Mouse (Mus musculus) c-Kit-positive CD71-positive TER-119-positive erythroid progenitor cells, embryonic 14.5 days (primary cell): ENCODE measurements at regions not wholly inside any gene's neighbourhood (a gene's known extent, or its start where the extent isn't known, plus 50 kb on each side); places are given as distances from the start of the nearest gene placed in this dataset.
A peak's percentile ranks its signal among the peaks of the same experiment; 100 is the strongest.

ENCODE experiments used
- DNase-seq: peaks from one replicate; pipeline ENCODE4 v3.0.0-alpha.2; 2013; ENCODE audit warnings: low spot score

DNA sequence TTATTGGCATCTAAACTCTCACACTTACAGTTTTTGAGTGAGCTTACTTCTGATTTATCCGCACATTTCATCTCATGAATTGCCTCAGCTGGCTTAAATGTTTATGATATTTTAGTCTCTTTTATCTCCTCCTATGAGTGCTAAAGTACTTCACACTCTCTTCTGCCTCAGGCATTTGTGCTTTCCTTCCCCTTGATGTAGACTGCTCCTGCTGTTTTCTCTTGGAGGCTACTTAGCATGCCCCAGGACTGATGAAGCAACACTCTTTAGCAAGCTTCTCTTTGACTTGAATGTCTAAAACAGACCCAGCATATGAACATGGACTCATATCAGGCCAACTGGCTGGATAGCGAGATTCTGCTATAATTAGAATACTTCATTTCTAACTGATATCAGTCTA is 882.8 kb downstream of the Tecrl start:
- DNase-seq = no peak

DNA sequence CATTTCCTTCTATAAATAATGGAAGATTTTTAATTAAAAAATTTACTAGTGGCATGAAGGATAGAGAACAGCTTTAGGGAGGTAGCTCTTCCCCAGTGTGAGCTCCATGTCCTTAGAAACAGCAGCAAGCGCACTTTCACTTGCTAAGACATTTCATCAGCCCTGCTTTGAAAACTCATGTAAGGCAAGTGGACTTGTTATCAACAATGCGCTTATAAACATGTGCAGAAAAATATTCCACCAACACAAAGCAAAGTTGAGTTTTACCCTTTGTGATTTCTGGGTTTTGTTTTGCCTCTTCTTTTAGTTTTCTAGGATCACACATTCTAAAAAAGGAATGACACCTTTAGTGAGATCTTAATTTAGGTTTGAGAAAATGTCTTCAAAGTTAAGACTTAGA is 890.7 kb downstream of the Tecrl start:
- no peak for DNase-seq

DNA sequence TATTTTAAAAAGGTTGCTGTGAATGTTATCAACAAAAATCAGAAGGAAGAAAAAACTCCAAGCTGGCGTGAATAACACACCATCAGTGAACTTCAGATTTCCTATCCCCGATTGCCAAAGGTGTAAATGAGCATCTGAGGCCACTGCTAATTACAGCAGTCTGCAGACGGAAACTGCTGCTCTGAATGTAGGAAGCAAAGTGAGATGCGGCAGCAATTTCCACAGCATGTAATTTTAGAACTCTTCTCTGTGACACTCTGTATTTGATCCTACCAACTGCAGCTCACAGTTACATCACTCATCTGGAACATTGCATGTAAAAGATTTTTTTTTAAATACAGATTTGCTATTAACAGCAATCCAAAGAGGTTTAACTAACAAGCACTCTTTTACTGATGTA is 913.7 kb downstream of the Tecrl start:
- no peak for DNase-seq

DNA sequence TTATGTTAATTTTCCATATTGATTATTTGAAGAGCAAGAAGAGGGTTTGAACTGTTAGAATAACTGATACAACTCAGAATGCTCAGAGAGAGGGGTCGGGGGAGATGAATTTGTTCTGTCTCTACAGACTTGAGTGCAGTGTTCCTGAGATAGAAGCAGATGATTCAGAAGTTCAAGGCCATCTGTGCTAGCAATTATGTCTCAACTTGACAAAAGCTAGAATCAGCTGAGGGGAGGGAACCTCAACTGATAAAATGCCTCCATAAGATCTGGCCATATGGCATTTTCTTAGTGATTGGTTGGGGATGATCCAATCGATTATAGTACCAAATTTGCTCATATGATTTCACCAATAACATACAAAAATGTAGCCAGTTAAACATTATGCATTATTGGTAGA is 914.9 kb downstream of the Tecrl start:
- no peak for DNase-seq

DNA sequence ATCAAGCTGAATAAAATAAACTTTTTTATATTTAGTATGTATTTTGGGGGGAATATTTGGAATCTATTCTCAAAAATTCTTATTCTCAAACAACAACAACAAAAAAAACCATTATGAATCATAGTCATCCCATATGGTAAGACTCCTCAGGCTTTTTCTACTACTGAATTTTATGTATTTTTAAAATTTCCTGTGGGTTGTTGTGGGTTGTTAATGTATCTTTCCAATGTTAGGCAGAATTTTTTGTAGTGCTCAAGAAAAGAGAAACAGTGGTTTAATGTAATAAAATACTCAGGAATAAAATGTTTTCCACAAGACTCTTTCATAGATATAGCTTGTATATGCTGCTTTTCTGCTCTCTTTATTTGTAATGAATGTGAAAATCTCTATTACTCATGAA is 934.6 kb downstream of the Tecrl start:
- no peak for DNase-seq

DNA sequence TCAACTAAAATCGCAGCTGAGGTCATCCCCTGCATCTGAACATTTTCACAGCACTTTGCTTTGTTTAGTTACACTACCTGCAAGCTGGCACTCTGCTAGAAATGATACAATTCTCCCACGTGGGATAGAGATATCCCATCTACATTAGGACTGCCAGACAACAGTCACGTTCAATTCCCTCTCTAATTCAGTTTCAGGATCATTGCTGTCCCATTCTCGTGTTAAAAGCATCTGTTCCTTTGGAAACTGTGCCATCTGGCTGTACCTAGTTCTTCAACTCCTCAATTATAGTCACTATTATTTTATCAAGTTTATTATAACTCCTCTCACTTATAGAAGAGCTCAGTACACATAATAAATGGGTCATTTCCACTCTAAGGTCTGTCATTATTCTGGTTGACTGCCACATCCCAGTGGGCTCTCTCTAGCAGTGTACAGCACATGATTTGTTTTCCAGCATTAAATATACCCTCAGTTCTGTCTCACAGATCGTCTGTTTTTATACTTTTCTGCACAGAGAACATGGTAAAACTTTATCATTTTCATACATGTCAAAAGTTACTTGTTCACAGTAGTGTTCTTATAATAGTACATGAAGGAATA is 958.3 kb downstream of the Tecrl start:
- no peak for DNase-seq

DNA sequence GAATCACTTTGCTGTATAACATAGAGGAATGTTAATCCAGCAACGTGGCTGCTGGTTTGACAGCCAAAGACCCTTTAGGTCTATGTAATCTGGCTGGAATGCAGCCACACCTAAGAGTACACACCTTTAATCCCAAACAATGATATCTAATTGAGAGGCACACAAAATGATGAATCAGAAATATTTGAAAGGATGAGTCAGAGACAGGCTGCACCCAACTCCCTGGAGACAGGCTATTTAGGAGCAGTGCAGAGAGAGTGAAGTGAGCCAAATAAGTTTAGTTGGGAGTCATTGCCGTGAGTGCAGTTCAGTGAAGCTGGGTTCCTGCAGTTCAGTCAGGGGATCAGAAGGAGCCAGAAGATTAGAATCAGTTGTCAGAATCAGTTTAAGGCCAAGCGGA is 993.4 kb downstream of the Tecrl start:
- no peak for DNase-seq

DNA sequence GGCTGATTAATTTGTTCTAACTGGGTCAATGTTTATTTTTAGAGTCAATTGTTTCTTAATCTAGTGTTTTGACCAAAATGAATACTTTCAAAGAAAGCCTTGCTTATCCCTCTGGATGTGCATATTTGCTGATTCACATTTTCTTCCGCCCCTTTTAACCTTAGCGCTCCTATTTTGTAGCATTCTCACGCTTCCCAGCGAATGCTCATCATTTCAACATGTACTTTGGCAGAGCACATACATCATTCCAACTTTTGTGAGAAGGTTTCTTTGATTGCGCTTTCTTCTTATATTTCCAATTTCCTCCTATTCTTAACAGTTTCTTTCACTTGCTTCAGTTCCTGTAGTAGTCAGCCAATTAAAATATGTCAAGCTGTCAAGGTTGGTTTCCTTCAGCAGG is 998.7 kb downstream of the Tecrl start:
- DNase-seq = no peak

DNA sequence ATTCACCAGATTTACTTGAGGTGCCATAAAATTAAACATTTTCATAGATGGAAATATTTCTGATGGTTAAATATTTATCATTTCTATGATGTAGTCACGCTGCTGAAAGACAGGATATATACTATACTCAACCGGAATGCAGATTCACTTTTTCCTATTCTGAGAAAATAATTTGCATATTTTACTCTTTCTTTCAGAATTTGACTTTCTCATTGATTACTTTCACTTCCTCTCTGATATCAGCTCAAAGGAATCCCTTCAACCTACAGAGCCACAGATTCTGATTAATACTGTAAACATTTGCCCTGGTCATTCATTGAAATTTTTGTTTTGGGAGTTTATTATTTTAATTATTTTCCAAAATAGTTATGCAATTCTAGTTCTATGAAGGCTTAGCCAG is 1003.9 kb downstream of the Tecrl start:
- DNase-seq = no peak

DNA sequence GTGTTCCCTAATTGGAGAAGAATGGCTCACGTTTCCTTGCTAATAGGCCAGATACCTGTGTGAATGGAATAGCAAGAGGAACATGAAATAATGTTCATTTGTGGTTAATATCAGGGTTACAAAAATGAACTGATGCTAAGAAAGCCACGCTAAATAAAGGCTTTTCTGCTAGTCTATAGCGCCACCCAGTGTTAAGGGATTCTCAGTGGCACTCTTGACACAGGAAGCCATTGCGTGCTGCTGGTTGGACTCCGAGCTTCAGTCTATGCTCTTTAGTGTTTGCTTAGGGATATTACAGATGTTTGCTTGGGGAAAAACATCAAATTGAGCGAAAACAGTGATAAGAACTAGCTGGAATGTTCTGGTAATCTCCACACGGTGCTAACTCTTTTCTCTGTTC is 1008.3 kb downstream of the Tecrl start:
- peak; percentile 1 for DNase-seq

DNA sequence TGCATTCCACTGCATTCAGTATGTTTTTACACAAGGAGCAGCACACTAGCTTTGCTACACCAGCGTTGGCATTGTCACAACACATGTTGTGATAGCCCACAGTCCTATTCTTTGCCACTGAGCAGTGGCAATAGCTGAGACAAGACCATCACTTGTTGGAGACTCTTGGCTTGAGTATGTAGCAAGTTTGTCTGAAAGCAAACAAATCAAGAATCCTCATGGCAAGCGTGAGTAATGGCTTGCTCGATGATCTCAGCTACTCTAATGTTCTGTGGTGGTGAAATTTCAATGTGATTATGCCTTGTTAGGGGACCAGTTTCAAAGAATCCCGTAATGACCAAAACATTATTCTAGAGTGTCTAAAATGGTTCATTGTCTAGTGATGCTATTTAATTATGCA is 1030.6 kb downstream of the Tecrl start:
- DNase-seq = no peak

DNA sequence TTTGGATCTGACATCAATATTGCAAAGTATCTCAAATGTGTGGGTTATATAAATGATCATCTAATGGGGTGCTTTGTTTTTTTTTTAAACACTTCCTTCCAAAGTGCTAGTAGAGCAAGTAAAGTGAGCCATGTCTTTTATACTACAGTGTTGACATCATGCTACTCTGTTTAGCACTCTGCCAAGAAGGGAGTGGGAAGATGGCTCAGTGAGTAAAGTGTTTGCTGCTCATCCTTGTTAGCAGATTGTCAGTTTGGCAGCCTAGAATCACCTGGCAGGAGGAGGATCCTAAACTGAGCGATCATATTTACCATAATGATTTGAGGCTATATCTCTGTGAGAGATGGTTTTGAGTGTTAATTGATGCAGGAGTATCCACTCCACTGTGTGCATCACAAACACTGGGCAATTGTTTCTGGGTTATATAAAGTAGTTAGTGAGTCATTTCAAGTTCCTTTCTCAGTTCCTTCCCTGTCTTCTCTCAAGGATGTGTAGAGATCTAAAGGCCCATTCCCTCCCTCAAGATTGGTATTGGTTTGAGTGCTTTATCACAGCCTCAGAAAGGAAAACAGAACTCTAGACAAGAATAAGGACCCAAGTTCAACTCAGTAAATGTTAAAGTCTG is 1035.2 kb downstream of the Tecrl start:
- no peak for DNase-seq

DNA sequence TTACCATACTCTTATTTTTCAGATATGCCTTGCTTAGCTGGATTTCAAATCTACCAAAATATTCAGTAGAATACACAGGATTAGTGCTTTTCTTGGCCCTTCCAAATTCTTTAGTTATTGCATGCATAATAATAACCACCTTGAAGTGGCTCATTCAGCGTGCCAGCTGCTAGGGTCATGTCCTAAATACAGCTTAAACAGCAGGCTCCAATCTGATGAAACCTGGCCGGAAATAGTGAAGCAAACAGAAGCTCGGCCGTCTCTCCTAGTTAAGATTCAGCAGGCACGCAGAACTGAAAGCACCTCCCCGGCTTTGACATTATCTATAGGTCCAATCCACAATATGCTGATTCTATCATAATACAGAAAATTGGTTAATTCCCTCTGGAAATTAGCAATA is 1042.9 kb downstream of the Tecrl start:
- DNase-seq = no peak

DNA sequence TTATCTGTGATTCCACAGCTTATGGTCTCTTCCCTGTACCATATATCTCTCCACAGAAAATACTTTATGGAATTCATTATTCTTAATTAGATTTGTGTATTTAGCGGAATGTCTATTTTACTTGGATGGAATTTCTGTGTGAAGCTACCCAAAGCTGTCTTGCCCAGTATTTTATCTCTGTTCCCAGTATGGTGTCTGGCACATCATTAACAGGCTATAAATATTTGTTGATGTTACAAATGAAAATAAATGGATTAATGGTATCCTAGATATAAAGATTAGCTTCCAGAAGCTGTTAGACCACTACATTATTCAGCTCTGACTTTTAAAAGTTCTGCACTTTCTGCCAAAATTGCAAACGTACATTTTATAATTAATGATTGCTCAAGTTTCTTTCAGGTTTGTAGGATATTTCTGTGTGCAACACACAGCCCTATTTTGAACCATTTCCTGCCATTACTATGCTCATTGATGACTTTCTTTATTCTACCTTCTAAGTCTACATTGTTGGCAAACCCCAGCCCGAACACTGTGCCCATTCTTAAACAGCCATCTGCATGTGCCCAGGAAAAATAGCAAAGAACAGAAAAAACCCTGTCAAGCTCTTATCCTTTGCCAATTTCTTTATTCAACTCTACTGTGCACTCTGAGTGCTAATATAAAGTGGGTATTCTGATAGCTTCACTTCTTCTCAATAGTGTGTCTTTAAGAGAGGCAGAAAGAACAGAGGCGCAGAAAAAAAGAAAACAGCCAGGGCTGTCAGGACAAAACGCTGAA is 1066.7 kb downstream of the Tecrl start:
- DNase-seq = no peak

DNA sequence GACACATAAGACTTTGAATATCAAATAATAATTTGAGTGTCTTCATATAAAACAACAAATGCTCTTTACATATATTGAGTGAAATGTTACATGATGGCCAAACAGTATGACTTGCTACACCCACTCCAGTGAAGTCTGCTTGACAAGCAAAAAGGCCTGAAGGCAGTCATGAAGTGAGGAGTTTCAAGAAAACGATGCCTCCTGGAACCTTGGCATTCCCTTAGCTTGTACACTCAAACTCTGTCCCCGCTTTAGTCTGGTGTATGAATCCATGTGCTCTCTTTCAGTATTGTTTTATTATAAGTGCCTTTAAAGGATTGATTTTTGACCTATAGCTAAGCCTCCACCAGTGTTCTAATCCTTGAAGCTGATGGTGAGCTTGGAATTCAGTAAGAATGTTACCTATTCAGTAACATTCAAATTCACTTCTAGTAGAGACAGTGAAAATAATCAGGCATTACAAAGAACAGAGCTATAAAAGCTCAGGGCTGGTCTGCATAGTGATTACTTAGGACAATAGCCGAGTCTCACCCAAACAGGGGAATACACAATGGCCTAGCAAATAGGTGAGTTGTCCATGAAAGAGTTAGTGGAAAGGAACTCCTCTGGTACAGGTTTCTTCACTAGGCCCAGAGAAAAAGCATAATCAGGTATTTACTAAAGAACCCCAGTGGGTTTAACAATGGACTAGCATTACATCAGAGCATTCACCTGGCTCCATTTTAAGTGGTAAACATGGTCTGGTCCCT is 1101.5 kb downstream of the Tecrl start:
- no peak for DNase-seq

DNA sequence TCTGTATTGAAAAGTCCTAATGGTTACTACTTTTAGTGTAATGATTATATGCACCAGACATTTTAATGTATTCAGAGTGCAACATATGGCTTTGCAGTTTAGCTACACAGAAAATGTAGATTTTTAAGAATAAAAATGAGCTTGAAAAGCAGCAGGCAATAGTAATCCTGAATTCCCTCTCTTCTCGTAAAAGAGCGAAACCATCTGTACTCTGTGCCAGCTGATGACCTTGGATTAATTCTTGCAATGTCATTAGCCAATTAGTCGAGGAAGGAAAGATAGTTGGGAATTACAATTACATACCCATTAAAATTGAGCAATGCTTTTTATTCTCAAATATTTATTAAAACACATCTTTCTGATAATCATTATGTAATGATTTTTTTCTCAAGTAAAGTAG is 1128.7 kb downstream of the Tecrl start:
- no peak for DNase-seq

DNA sequence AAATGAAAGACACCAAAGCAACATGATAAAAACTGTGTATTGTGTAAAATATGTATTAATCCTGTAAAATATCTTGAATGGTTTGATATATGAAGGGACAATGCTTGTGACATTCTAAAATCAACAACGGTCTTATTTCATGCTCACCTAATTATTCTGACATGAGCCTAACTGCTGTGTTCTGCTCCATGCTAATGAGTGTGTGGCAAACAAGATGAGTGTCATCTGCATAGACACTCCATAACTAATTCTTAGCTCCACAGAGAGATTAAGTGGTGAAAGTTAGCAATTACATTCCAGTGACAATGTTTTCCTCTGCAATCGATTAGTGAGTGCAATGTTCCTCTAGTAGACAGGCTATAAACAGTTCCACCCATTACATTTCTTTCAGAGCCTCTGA is 1131.4 kb downstream of the Tecrl start:
- DNase-seq = no peak

DNA sequence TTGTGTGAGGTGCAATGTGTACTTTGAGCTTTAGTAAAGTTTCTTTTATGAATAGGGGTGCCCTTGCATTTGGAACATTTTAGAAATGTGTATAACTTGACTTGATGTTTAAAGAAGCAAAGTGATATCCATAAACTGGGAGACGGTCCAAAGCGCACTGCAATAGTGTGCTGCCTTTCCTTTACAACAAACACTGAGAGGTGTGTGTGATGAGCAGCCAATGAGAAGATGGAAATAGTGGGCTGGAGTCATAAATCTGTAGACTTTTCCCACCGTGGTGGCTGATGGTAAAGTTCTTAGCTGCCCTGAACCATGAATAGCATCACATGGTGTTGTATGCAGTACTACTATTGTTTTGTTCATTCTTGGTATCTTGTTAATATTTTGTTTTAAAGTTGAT is 1151.4 kb downstream of the Tecrl start:
- DNase-seq = no peak
